In genomic region chr2:27237342-27237741, GRCm38 (mm10) we compare ENCODE assay signal across 8 mouse cellular contexts. TPM values are rescaled to one million over a fixed set of nuclear protein-coding genes. Genes with fewer than 3 reads are reported as not detected.
DNase-seq lines count a peak whose midpoint lies in the region; ATAC-seq and TF ChIP-seq lines count a peak whose summit lies in the region.

No protein-coding gene starts in this region.

- no peak overlapping the region for H3K4me3 ChIP-seq in left cerebral cortex, adult 2 months
- H3K4me3 ChIP-seq in hindbrain, embryonic 13.5 days = no peak overlapping the region
- H3K4me3 ChIP-seq in limb, embryonic 13.5 days = no peak overlapping the region
- H3K4me3 ChIP-seq in midbrain, postnatal 0 days (ENCODE audit: low read depth, low read length) = no peak overlapping the region
- H3K4me3 ChIP-seq in thymus, adult 2 months (ENCODE audit: control insufficient read depth, insufficient read depth, low read length) = no peak overlapping the region

- intact Hi-C loops in left cerebral cortex, adult 2 months (cut with DNase I) = loop anchor here (1.0 to 5.0 kb wide), 4 partner anchors 111 to 590 kb away; no protein-coding TSS in a partner anchor

- peak; percentile 57 to 66 for DNase-seq in left cerebral cortex, adult 2 months (ENCODE audit: extremely low spot score in 1 of 2, low spot score in 2 of 2)
- no peak for DNase-seq in left cerebral cortex, adult 11 months (ENCODE audit: low spot score)
- peak; percentile 82 for DNase-seq in adrenal gland, postnatal 14 days
- DNase-seq in embryo, embryonic 11.5 days (ENCODE audit: low read depth, low spot score) = peak; percentile 43
- peak; percentile 69 for DNase-seq in midbrain, postnatal 0 days (ENCODE audit: low spot score)
- DNase-seq in thymus, adult 2 months = peak; percentile 78

- peak; percentile 72 for ATAC-seq in hindbrain, embryonic 13.5 days (ENCODE audit: low FRiP score)
- 0 out of 2 replicates have a peak, but pooled peaks have one; percentile 28 for ATAC-seq in limb, embryonic 13.5 days (ENCODE audit: low FRiP score, low read depth)
- peak; percentile 65; the same call in 1 of the 2 replicates for ATAC-seq in midbrain, postnatal 0 days (ENCODE audit: low FRiP score)

- TF ChIP-seq POLR2A in thymus, adult 2 months (IDR thresholded peaks at IDR 0.05; ENCODE audit: control insufficient read depth, extremely low read depth, insufficient read depth, low read length, poor library complexity) = no peak

- peaks cover 2% of the 10 kb centered on the region for H3K4me1 ChIP-seq in hindbrain, embryonic 13.5 days (replicated peaks)
- H3K4me1 ChIP-seq in limb, embryonic 13.5 days = 0 out of 2 replicates have a peak, but pooled peaks cover 2% of the 10 kb centered on the region
- no peaks in the 10 kb centered on the region for H3K4me1 ChIP-seq in midbrain, postnatal 0 days (ENCODE audit: insufficient read depth, low read length)
- no peaks in the 10 kb centered on the region for H3K4me1 ChIP-seq in thymus, adult 2 months (replicated peaks; ENCODE audit: control insufficient read depth, insufficient read depth, low read length)

- H3K4me2 ChIP-seq in hindbrain, embryonic 13.5 days = no peak overlapping the region
- H3K4me2 ChIP-seq in limb, embryonic 13.5 days (replicated peaks) = no peak overlapping the region
- no peak overlapping the region for H3K4me2 ChIP-seq in midbrain, postnatal 0 days (ENCODE audit: low read depth, low read length, poor library complexity, severe bottlenecking)

- H3K9me3 ChIP-seq in hindbrain, embryonic 13.5 days = no peaks in the 10 kb centered on the region
- H3K9me3 ChIP-seq in limb, embryonic 13.5 days = no peaks in the 10 kb centered on the region
- no peaks in the 10 kb centered on the region for H3K9me3 ChIP-seq in midbrain, postnatal 0 days (ENCODE audit: low read length)

- peak; percentile 98 for TF ChIP-seq CTCF in left cerebral cortex, adult 2 months (IDR thresholded peaks at IDR 0.05)
- peak; percentile 97 for TF ChIP-seq CTCF in midbrain, postnatal 0 days (IDR thresholded peaks at IDR 0.05)
- peak; percentile 83; the same call in 1 of the 2 replicates for TF ChIP-seq CTCF in thymus, adult 2 months (IDR thresholded peaks at IDR 0.05; ENCODE audit: borderline replicate concordance, control insufficient read depth, extremely low read depth, insufficient read depth, low read length, poor library complexity)

- 25% methylated on average over 4 of the region's 4 CpGs for WGBS in hindbrain, embryonic 13.5 days
- WGBS in limb, embryonic 13.5 days = 32% methylated on average over 4 of the region's 4 CpGs
- 28% methylated on average over 4 of the region's 4 CpGs for WGBS in midbrain, postnatal 0 days
- 43% methylated on average over 4 of the region's 4 CpGs for WGBS in thymus, adult 2 months

- peaks cover 10% of the 10 kb centered on the region for H3K27me3 ChIP-seq in hindbrain, embryonic 13.5 days
- H3K27me3 ChIP-seq in limb, embryonic 13.5 days = 0 out of 2 replicates have a peak, but pooled peaks cover 2% of the 10 kb centered on the region
- no peaks in the 10 kb centered on the region for H3K27me3 ChIP-seq in midbrain, postnatal 0 days (ENCODE audit: insufficient read depth, low read length)
- H3K27me3 ChIP-seq in thymus, adult 2 months (ENCODE audit: control insufficient read depth, insufficient read depth, low read length) = no peaks in the 10 kb centered on the region

- H3K36me3 ChIP-seq in hindbrain, embryonic 13.5 days = no peaks in the 10 kb centered on the region
- no peaks in the 10 kb centered on the region for H3K36me3 ChIP-seq in limb, embryonic 13.5 days
- no peaks in the 10 kb centered on the region for H3K36me3 ChIP-seq in midbrain, postnatal 0 days (ENCODE audit: insufficient read depth, low read length)
- H3K36me3 ChIP-seq in thymus, adult 2 months (ENCODE audit: control insufficient read depth, insufficient read depth, low read length) = no peaks in the 10 kb centered on the region

- no peak overlapping the region for H3K27ac ChIP-seq in left cerebral cortex, adult 2 months
- H3K27ac ChIP-seq in hindbrain, embryonic 13.5 days = no peak overlapping the region
- no peak overlapping the region for H3K27ac ChIP-seq in limb, embryonic 13.5 days
- no peak overlapping the region for H3K27ac ChIP-seq in midbrain, postnatal 0 days (ENCODE audit: low read depth, low read length)
- no peak overlapping the region for H3K27ac ChIP-seq in thymus, adult 2 months (ENCODE audit: control insufficient read depth, insufficient read depth, low read length)

- H3K9ac ChIP-seq in hindbrain, embryonic 13.5 days = no peak overlapping the region
- no peak overlapping the region for H3K9ac ChIP-seq in limb, embryonic 13.5 days
- H3K9ac ChIP-seq in midbrain, postnatal 0 days (replicated peaks; ENCODE audit: low read length, poor library complexity, severe bottlenecking) = no peak overlapping the region

RNA-seq across cellular contexts. Expression of gene Sardh, which starts 10.8 kb away (rescaled TPM):
- 1 to 10 TPM; 8.0 to 8.4 TPM for total RNA-seq in left cerebral cortex, adult 2 months (2021)
- 15.1 and 81.2 TPM in 2 replicates for total RNA-seq in adrenal gland, postnatal 14 days (2021)
- polyA plus RNA-seq in hindbrain, embryonic 13.5 days (2015; fragmentation: Nextera tagmentation; extraction: Ambion mirVana) = 4.8 and 6.6 TPM in 2 replicates
- 8.6 and 10.2 TPM in 2 replicates for polyA plus RNA-seq in limb, embryonic 13.5 days (2015; fragmentation: Nextera tagmentation; extraction: Ambion mirVana)
- 9.5 and 11.8 TPM in 2 replicates for total RNA-seq in midbrain, postnatal 0 days (2014; rRNA removed)
- 7.4 and 8.9 TPM in 2 replicates for polyA plus RNA-seq in midbrain, postnatal 0 days (2015; fragmentation: Nextera tagmentation; extraction: Ambion mirVana)
- 10.5 and 12.3 TPM in 2 replicates for polyA plus RNA-seq in thymus, adult 2 months (2012; rRNA removed)
